7 mouse cellular contexts compared by ENCODE assay signal in the genomic region with DNA sequence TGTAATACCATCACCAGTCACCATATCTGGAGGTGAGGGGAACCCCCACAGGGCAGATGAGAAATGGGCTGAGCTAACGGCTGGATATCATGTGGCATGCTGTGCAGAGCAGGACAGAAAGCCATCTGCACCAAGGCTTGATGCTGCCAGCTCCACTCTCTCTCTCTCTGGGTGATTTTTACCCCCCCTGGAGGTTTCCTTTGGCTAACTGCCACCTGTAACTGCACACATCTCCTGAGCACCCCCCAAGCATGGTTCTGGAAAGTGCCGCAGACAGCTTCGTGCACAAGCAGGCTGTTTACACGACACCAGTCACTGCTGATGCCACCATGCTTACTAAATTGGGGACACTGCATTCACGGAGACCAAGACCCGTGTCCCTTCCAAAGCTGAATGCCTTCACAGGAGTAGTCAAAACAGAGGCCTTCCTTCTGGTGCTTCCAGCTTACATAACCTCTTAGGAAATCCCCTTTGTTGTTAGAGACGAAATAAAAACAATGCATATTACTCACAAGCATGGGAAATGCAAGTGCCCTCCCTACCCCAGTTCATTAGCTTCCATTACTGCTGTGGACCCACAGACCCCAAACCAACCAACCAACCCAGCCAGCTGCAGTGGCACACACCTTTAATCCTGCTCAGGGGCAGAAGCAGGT. TPM values are rescaled to one million over a fixed set of nuclear protein-coding genes. Genes with fewer than 3 reads are reported as not detected.
DNase-seq lines count a peak whose midpoint lies in the region; ATAC-seq lines count a peak whose summit lies in the region.

No protein-coding gene starts in this region.

- no peak overlapping the region for H3K4me3 ChIP-seq in liver, embryonic 12.5 days
- no peak overlapping the region for H3K4me3 ChIP-seq in liver, embryonic 11.5 days (ENCODE audit: low read depth, low read length)
- H3K4me3 ChIP-seq in embryonic facial prominence, embryonic 10.5 days, result no peak overlapping the region

- peaks cover 5% of the 10 kb centered on the region; the same call in 1 of the 2 replicates for H3K36me3 ChIP-seq in liver, embryonic 12.5 days
- H3K36me3 ChIP-seq in liver, embryonic 11.5 days (ENCODE audit: control insufficient read depth, insufficient read depth, low read length), result 0 out of 2 replicates have a peak, but pooled peaks cover 2% of the 10 kb centered on the region
- H3K36me3 ChIP-seq in embryonic facial prominence, embryonic 10.5 days (replicated peaks), result peaks cover 21% of the 10 kb centered on the region

- no peaks in the 10 kb centered on the region for H3K9me3 ChIP-seq in liver, embryonic 12.5 days (replicated peaks)
- H3K9me3 ChIP-seq in liver, embryonic 11.5 days (ENCODE audit: control insufficient read depth, low read length), result no peaks in the 10 kb centered on the region
- H3K9me3 ChIP-seq in embryonic facial prominence, embryonic 10.5 days, result no peaks in the 10 kb centered on the region

- H3K27ac ChIP-seq in liver, embryonic 12.5 days, result no peak overlapping the region
- H3K27ac ChIP-seq in liver, embryonic 11.5 days (ENCODE audit: low read depth, low read length), result no peak overlapping the region
- no peak overlapping the region for H3K27ac ChIP-seq in embryonic facial prominence, embryonic 10.5 days (replicated peaks)

- 68% methylated on average over 7 of the region's 7 CpGs for WGBS in liver, embryonic 12.5 days (ENCODE audit: insufficient replicate concordance)
- 70% methylated on average over 7 of the region's 7 CpGs for WGBS in liver, embryonic 11.5 days
- WGBS in embryonic facial prominence, embryonic 10.5 days, result 69% methylated on average over 7 of the region's 7 CpGs

- H3K27me3 ChIP-seq in liver, embryonic 12.5 days (replicated peaks), result no peaks in the 10 kb centered on the region
- no peaks in the 10 kb centered on the region for H3K27me3 ChIP-seq in liver, embryonic 11.5 days (replicated peaks; ENCODE audit: control insufficient read depth, insufficient read depth, low read length)
- H3K27me3 ChIP-seq in embryonic facial prominence, embryonic 10.5 days (replicated peaks; ENCODE audit: low read depth, poor library complexity, severe bottlenecking), result no peaks in the 10 kb centered on the region

- no peak overlapping the region for H3K4me2 ChIP-seq in liver, embryonic 12.5 days
- H3K4me2 ChIP-seq in liver, embryonic 11.5 days, result no peak overlapping the region

- peaks cover 7% of the 10 kb centered on the region; the same call in 1 of the 2 replicates for H3K4me1 ChIP-seq in liver, embryonic 12.5 days
- peaks cover 9% of the 10 kb centered on the region; the same call in 1 of the 2 replicates for H3K4me1 ChIP-seq in liver, embryonic 11.5 days (replicated peaks; ENCODE audit: control insufficient read depth, insufficient read depth, low read length)
- H3K4me1 ChIP-seq in embryonic facial prominence, embryonic 10.5 days, result peaks cover 23% of the 10 kb centered on the region

- DNase-seq in liver, embryonic 11.5 days (ENCODE audit: low spot score), result no peak
- DNase-seq in cerebellum, adult 8-10 months, result peak; percentile 22
- peak; percentile 58 for DNase-seq in induced T-regulatory cell, adult 2 months (ENCODE audit: low read depth)
- peak; percentile 57 for DNase-seq in thymus, postnatal 25 days
- no peak for DNase-seq in ovary, adult 18-20 months (ENCODE audit: low spot score)
- DNase-seq in embryonic facial prominence, embryonic 10.5 days (ENCODE audit: low spot score), result no peak

- peak overlapping the region; percentile 24; the same call in 1 of the 2 replicates for H3K9ac ChIP-seq in liver, embryonic 12.5 days
- H3K9ac ChIP-seq in liver, embryonic 11.5 days (ENCODE audit: low read depth, low read length), result no peak overlapping the region

- no peak for ATAC-seq in liver, embryonic 12.5 days
- ATAC-seq in liver, embryonic 11.5 days (replicated peaks; ENCODE audit: low FRiP score), result no peak

RNA-seq across cellular contexts. Expression of a gene that starts 44.0 kb away (rescaled TPM):
- 0.62 and 0.77 TPM in 2 replicates for polyA plus RNA-seq in liver, embryonic 12.5 days (2016; fragmentation: Nextera tagmentation; extraction: Ambion mirVana)
- 0.58 and 1.2 TPM in 2 replicates for polyA plus RNA-seq in liver, embryonic 11.5 days (2014; fragmentation: Nextera tagmentation; extraction: Ambion mirVana)
- polyA plus RNA-seq in embryonic facial prominence, embryonic 10.5 days (2016; fragmentation: Nextera tagmentation; extraction: Ambion mirVana), result 2.2 and 2.5 TPM in 2 replicates

Comparison
In these comparisons a context has a peak if more than half of its experiments do, and no peak if none do; other contexts are left out.
1. DNase-seq: peak in cerebellum, adult 8-10 months (single experiment), induced T-regulatory cell, adult 2 months (single experiment) and thymus, postnatal 25 days (single experiment); none in liver, embryonic 11.5 days (single experiment), ovary, adult 18-20 months (single experiment) and embryonic facial prominence, embryonic 10.5 days (single experiment).